Mouse (Mus musculus): Measurements from ENCODE around the gene Micall1.

Micall1 gene

GRCm38 (mm10) chr15:79129311-79129710, 20.6 kb downstream of the Micall1 start:
- in situ Hi-C loops (cut with MboI, MseI), result no loop called here

DNA sequence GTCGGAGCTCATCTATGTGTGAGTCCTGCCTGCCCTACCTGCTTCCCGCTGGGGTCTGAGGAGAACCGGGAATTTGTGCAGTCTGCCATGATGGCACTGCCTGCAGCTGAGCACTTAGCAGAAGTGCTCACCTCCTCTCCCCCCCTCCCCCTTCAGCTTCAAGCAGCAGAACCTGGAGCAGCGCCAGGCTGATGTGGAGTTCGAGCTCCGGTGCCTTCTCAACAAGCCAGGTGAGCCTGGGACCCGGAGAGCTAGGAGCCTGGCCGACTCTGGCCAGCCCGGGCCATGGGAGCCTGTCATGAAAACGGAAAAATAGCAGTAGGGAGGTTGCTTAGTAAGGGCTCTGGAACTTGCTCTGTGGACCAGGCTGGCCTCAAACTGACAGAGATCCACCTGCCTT, 22.1 kb downstream of the Micall1 start:
- in situ Hi-C loops (cut with MboI, MseI), result no loop called here

GRCm38 (mm10) chr15:79131442-79131841, 22.7 kb downstream of the Micall1 start:
- in situ Hi-C loops (cut with MboI, MseI), result no loop called here

DNA sequence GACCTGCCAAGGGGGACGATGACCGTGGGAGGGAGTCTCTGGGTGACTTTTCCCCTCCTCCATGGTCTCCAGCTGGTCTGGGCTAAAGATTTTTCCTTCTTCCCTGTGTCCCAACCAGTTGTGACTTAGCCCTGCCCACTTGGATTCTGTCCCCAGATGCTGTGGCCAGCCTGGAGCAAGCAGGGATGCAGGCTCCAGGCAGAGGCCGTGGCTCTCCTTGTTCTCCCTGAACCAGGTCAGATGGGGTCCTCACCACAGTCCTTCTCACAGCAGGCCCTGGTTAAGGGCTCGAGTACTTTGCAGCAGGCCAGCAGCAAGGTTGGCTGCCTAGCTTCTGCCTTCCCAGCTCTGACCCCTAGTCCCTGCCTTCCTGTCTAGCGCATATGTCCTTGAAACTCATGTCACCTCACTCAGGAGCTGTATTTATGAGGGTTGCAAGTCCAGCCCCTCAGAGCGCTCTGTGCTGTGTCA, 24.5 kb downstream of the Micall1 start:
- in situ Hi-C loops (cut with MboI, MseI), result no loop called here

GRCm38 (mm10) chr15:79134496-79135270, 26.0 kb downstream of the Micall1 start:
- in situ Hi-C loops (cut with MboI, MseI), result no loop called here

- in situ Hi-C loops (cut with MboI, MseI), result no loop called here
These were observed 26.6 kb downstream of the Micall1 start for GRCm38 (mm10) chr15:79135332-79135731.

DNA sequence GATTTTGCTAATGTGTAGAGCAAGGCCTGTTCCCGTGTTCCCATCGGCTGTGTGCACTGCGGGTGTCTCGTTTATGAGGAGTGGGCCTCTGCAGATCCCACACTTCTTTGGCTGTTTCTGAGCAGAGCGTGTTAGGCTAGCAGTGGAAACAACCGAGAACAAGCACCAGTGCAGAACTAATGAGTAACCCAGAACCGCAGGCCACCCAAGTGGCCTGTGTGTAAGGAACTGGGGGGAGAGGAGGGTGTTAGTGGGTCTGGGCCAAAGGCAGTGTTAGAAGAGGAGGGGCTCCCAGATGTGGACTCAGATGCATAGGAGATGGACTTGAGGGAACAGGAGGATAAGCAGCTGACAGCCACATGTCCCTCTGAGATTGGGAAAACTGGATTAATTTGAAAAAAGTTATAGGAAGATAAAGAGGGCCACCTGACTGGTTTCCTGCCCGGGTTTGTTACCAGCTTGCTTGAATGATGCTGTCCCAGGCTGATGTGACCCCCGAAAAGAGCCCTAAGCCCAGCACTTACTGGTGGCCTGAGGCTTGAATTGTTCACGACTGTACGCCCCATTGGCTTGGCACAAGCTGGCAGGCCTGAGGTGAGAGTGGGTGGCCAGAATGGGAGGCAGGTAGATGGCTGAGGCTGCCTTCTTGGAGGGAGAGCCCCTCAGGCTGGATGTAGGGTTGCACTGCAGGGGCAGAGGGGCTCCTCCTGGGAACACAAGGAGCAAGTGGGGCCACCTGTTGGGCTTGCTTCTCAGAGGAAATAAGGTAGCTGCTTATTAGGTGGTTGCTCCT, 27.3 kb downstream of the Micall1 start:
- in situ Hi-C loops (cut with MboI, MseI), result no loop called here

GRCm38 (mm10) chr15:79139640-79140039, 30.9 kb downstream of the Micall1 start:
- in situ Hi-C loops (cut with MboI, MseI), result no loop called here

DNA sequence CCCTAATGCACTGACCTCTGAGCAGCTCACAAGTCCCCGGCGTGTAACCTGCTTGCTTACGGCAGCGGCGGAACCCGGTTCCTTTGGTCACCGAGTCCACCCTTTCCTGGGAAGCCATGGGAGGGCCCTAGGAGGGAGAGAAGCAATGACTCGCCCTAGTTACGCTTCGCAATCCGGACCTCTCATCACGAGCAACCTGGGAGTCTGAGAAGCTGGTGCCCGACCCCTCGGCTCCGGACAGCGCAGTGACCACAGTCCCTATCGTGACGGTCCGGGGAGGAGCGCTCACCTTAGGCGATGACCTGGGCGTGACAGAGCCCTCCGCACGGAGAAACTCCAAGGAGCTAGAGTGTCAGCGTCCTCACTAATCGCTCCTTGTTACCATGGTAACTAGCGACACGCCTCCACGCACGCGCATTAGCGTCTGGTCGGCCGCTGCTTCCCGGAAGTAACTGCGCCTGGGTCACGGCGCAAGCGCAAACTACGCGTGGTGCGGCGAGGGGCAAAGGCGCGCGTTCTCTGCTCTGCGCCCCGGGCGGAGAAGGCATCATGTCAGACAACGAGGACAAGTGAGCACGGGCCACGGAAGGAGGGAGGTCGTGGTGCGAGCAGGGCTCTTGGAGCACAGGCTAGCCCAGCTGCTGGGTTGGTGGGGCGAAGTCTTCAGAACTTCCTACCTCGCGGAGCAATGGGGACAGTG, 32.3 kb downstream of the Micall1 start, which contains the start of the genes Polr2f and 1700088E04Rik:
Gene Polr2f (plus strand): TSS at position 144 of the 700 bp plus-strand sequence.
Gene 1700088E04Rik (minus strand): TSS at position 388 of the 700 bp plus-strand sequence.
- in situ Hi-C loops (cut with MboI, MseI), result no loop called here

GRCm38 (mm10) chr15:79141566-79141917, 32.8 kb downstream of the Micall1 start:
- in situ Hi-C loops (cut with MboI, MseI), result no loop called here

GRCm38 (mm10) chr15:79143316-79143715, 34.6 kb downstream of the Micall1 start:
- in situ Hi-C loops (cut with MboI, MseI), result no loop called here

GRCm38 (mm10) chr15:79144021-79144420, 35.3 kb downstream of the Micall1 start:
- in situ Hi-C loops (cut with MboI, MseI), result no loop called here

DNA sequence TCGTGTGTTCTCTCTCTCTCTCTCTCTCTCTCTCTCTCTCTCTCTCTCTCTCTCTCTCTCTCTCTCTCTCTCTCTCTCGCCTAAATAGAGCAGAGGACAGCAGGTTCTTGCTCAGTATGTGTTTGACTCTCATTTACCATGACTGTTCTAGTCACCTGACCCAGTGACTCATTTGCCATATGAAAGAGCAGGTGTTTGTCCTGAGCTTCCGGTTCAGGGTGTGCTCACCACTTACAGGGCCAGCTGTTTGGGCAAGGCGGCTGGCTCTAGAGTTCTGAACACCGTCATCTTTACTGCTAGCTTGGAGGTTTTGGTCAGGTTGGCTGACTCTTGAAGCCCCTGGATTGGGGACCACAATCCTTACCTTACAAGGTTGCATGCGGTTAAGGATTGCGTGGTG, 36.8 kb downstream of the Micall1 start:
- in situ Hi-C loops (cut with MboI, MseI), result no loop called here

DNA sequence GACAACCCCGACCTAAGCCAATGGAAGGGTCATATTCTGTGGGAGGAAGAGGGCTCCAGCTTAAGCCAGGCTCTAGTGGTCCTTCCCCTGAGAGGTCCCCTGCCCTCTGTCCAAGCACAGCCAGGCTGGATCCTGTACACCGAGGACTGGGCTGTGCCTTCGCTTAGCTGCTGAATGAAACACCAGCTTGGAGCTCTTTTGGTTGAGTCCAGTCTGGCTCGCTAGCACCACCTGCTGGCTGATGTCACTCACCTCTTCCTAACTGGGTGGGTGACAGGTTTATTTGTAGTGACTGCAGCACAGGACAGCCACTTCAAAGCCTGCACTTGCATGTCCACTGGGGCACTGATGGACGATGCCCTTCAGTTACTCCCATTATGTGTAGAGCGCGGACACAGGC, 39.8 kb downstream of the Micall1 start:
- in situ Hi-C loops (cut with MboI, MseI), result no loop called here

GRCm38 (mm10) chr15:79151881-79152280, 43.2 kb downstream of the Micall1 start:
- in situ Hi-C loops (cut with MboI, MseI), result no loop called here

DNA sequence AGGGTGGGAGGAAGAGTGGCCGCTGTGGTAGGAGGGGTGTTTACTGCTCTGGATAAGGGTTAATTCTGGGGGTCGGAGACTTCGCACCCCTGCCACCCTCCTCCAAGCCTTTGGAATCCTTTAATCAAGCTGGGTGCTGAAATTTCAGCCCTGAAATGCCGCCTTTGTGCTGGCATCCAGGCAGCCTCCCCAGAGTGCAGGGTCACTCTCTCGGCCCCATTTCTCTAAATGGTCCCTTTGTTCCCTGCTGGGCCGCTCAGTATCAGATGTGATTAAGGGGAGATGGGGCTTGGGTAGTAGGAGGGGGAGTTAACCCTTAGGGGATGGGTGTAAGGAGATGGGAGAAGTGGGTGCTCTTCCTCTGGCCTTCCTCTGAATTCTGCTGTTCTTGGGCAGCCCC, 44.0 kb downstream of the Micall1 start:
- in situ Hi-C loops (cut with MboI, MseI), result no loop called here

GRCm38 (mm10) chr15:79155572-79155971, 46.9 kb downstream of the Micall1 start:
- in situ Hi-C loops (cut with MboI, MseI), result no loop called here

DNA sequence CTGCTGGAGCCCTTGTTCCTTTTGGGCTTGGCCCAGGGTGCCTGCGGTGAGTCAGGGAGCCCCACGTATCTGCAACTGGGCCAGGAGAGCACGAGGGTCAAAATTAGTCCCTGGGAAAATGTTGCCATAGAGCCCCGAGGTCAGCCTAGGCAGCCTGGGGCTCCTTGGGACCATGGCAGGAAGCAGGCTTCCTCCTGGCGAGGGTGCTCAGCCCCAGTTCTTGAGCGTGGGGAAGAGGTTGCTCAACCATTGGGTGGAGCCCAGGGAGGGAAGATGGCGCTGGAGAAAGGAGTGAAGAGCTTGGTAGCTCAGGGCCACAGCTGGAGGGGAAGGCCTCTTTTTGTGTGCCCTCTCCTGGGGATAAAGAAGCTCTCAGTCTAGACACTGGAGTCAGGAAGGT, 53.6 kb downstream of the Micall1 start:
- in situ Hi-C loops (cut with MboI, MseI), result no loop called here

GRCm38 (mm10) chr15:79162822-79163221, 54.1 kb downstream of the Micall1 start:
- in situ Hi-C loops (cut with MboI, MseI), result no loop called here

GRCm38 (mm10) chr15:79164251-79164650, 55.6 kb downstream of the Micall1 start:
- in situ Hi-C loops (cut with MboI, MseI), result no loop called here

GRCm38 (mm10) chr15:79165140-79165539, 56.4 kb downstream of the Micall1 start, which contains the start of gene Sox10:
Gene Sox10 (minus strand): TSS chr15:79165240.
- in situ Hi-C loops (cut with MboI, MseI), result no loop called here

- in situ Hi-C loops (cut with MboI, MseI), result no loop called here
These were observed 58.0 kb downstream of the Micall1 start for GRCm38 (mm10) chr15:79166712-79167111.

Data from T-helper 2 cell (primary cell).